Mouse (Mus musculus): ENCODE measurements around the gene Stox2. TPM values are rescaled to one million over a fixed set of nuclear protein-coding genes. Genes with fewer than 3 reads are reported as not detected.

The Stox2 gene
- total and polyA plus RNA-seq, 2 experiments from 2014 or later, result 39.9 to 85.6 TPM

- no peak for TF ChIP-seq CTCF (IDR thresholded peaks at IDR 0.05; ENCODE audit: low read depth)
- WGBS, result 88% methylated on average over 5 of the region's 5 CpGs
- Histone ChIP-seq H3K4me1 (ENCODE audit: insufficient read depth) (no peaks in the 10 kb centered on the region), H3K9ac (no peak overlapping the region), H3K27ac (ENCODE audit: low read depth, low read length) (no peak overlapping the region), H3K36me3 (ENCODE audit: insufficient read depth) (no peaks in the 10 kb centered on the region), H3K4me3 (ENCODE audit: low read depth, low read length) (no peak overlapping the region), H3K4me2 (ENCODE audit: low read depth) (no peak overlapping the region), H3K9me3 (ENCODE audit: low read length) (no peaks in the 10 kb centered on the region), H3K27me3 (ENCODE audit: insufficient read depth, low read length) (no peaks in the 10 kb centered on the region)
- no peak for DNase-seq
- ATAC-seq, result no peak
Measured at GRCm38 (mm10) chr8:47306372-47306771, 139.8 kb downstream of the Stox2 start.

- H3K4me2 ChIP-seq (ENCODE audit: low read depth), result no peak overlapping the region
- H3K9me3 ChIP-seq (ENCODE audit: low read length), result no peaks in the 10 kb centered on the region
- DNase-seq (no peak), ATAC-seq (no peak)
- no peak overlapping the region for H3K4me3 ChIP-seq (ENCODE audit: low read depth, low read length)
- H3K9ac ChIP-seq, result no peak overlapping the region
- H3K27ac ChIP-seq (ENCODE audit: low read depth, low read length), result no peak overlapping the region
- no peaks in the 10 kb centered on the region for H3K27me3 ChIP-seq (ENCODE audit: insufficient read depth, low read length)
- 90% methylated on average over 5 of the region's 5 CpGs for WGBS
- no peak for TF ChIP-seq CTCF (IDR thresholded peaks at IDR 0.05; ENCODE audit: low read depth)
- H3K36me3 ChIP-seq (ENCODE audit: insufficient read depth), result no peaks in the 10 kb centered on the region
- H3K4me1 ChIP-seq (ENCODE audit: insufficient read depth), result no peaks in the 10 kb centered on the region
Measured at GRCm38 (mm10) chr8:47305880-47306279, 140.3 kb downstream of the Stox2 start.

GRCm38 (mm10) chr8:47298460-47298859 is 147.7 kb downstream of the Stox2 start:
- Histone ChIP-seq H3K9ac (no peak overlapping the region), H3K36me3 (ENCODE audit: insufficient read depth) (no peaks in the 10 kb centered on the region), H3K27me3 (ENCODE audit: insufficient read depth, low read length) (no peaks in the 10 kb centered on the region), H3K4me1 (ENCODE audit: insufficient read depth) (no peaks in the 10 kb centered on the region), H3K27ac (ENCODE audit: low read depth, low read length) (no peak overlapping the region), H3K4me3 (ENCODE audit: low read depth, low read length) (no peak overlapping the region), H3K9me3 (ENCODE audit: low read length) (no peaks in the 10 kb centered on the region), H3K4me2 (ENCODE audit: low read depth) (no peak overlapping the region)
- TF ChIP-seq CTCF (IDR thresholded peaks at IDR 0.05; ENCODE audit: low read depth), result no peak
- no peak for ATAC-seq
- DNase-seq, result no peak
- WGBS, result 95% methylated on average over 3 of the region's 3 CpGs

- DNase-seq, result peak; percentile 80
- WGBS, result 5% methylated on average over 6 of the region's 6 CpGs
- no peaks in the 10 kb centered on the region for H3K27me3 ChIP-seq (ENCODE audit: insufficient read depth, low read length)
Measured at GRCm38 (mm10) chr8:47289641-47290040, 156.5 kb downstream of the Stox2 start.

GRCm38 (mm10) chr8:47288866-47289541 is 157.2 kb downstream of the Stox2 start:
- no peaks in the 10 kb centered on the region for H3K36me3 ChIP-seq (ENCODE audit: insufficient read depth)
- H3K4me1 ChIP-seq (ENCODE audit: insufficient read depth), result peaks cover 32% of the 10 kb centered on the region
- no peaks in the 10 kb centered on the region for H3K27me3 ChIP-seq (ENCODE audit: insufficient read depth, low read length)
- peak overlapping the region; percentile 99 for H3K9ac ChIP-seq
- H3K9me3 ChIP-seq (ENCODE audit: low read length), result no peaks in the 10 kb centered on the region
- TF ChIP-seq CTCF (IDR thresholded peaks at IDR 0.05; ENCODE audit: low read depth), result no peak
- peak overlapping the region; percentile 91 for H3K4me3 ChIP-seq (ENCODE audit: low read depth, low read length)
- peak; percentile 55 for ATAC-seq
- peak overlapping the region; percentile 74 for H3K4me2 ChIP-seq (ENCODE audit: low read depth)
- 2% methylated on average over 89 of the region's 97 CpGs for WGBS
- H3K27ac ChIP-seq (ENCODE audit: low read depth, low read length), result peak overlapping the region; percentile 100
- peak; percentile 80 for DNase-seq

More at GRCm38 (mm10) chr8:47289641-47290040, 156.5 kb downstream of the Stox2 start:
- Histone ChIP-seq H3K4me1 (ENCODE audit: insufficient read depth) (peaks cover 25% of the 10 kb centered on the region), H3K9me3 (ENCODE audit: low read length) (no peaks in the 10 kb centered on the region), H3K9ac (peak overlapping the region; percentile 99), H3K36me3 (ENCODE audit: insufficient read depth) (no peaks in the 10 kb centered on the region), H3K4me3 (ENCODE audit: low read depth, low read length) (peak overlapping the region; percentile 91), H3K27ac (ENCODE audit: low read depth, low read length) (peak overlapping the region; percentile 100), H3K4me2 (ENCODE audit: low read depth) (peak overlapping the region; percentile 74)
- ATAC-seq, result peak; percentile 32
- no peak for TF ChIP-seq CTCF (IDR thresholded peaks at IDR 0.05; ENCODE audit: low read depth)

GRCm38 (mm10) chr8:47288131-47288865 is 157.9 kb downstream of the Stox2 start:
- no peak; the same call in 1 of the 2 replicates for TF ChIP-seq CTCF (IDR thresholded peaks at IDR 0.05; ENCODE audit: low read depth)
- Histone ChIP-seq H3K9me3 (ENCODE audit: low read length) (no peaks in the 10 kb centered on the region), H3K4me1 (ENCODE audit: insufficient read depth) (peaks cover 38% of the 10 kb centered on the region), H3K9ac (peak overlapping the region; percentile 99), H3K27ac (ENCODE audit: low read depth, low read length) (peak overlapping the region; percentile 100), H3K4me3 (ENCODE audit: low read depth, low read length) (peak overlapping the region; percentile 91), H3K27me3 (ENCODE audit: insufficient read depth, low read length) (no peaks in the 10 kb centered on the region), H3K36me3 (ENCODE audit: insufficient read depth) (no peaks in the 10 kb centered on the region), H3K4me2 (ENCODE audit: low read depth) (peak overlapping the region; percentile 74)
- ATAC-seq (peak; percentile 67), DNase-seq (peak; percentile 82)
- WGBS, result 2% methylated on average over 68 of the region's 78 CpGs

GRCm38 (mm10) chr8:47287641-47288130 is 158.5 kb downstream of the Stox2 start:
- H3K4me3 ChIP-seq (ENCODE audit: low read depth, low read length), result peak overlapping the region; percentile 91
- ATAC-seq, result peak; percentile 14
- H3K27me3 ChIP-seq (ENCODE audit: insufficient read depth, low read length), result no peaks in the 10 kb centered on the region
- no peaks in the 10 kb centered on the region for H3K36me3 ChIP-seq (ENCODE audit: insufficient read depth)
- peak; percentile 67 for DNase-seq
- TF ChIP-seq CTCF (IDR thresholded peaks at IDR 0.05; ENCODE audit: low read depth), result no peak
- H3K9ac ChIP-seq, result peak overlapping the region; percentile 99
- 2% methylated on average over 28 of the region's 33 CpGs for WGBS
- H3K9me3 ChIP-seq (ENCODE audit: low read length), result no peaks in the 10 kb centered on the region
- H3K27ac ChIP-seq (ENCODE audit: low read depth, low read length), result peak overlapping the region; percentile 100
- peak overlapping the region; percentile 74 for H3K4me2 ChIP-seq (ENCODE audit: low read depth)
- peaks cover 43% of the 10 kb centered on the region for H3K4me1 ChIP-seq (ENCODE audit: insufficient read depth)
